Mouse (Mus musculus) neural tube, embryonic 11.5 days (tissue): ENCODE data around the gene Ctdnep1. TPM values are rescaled to one million over a fixed set of nuclear protein-coding genes. Genes with fewer than 3 reads are reported as not detected.

Source experiments
- ATAC-seq: fragments of 200-750 bp; cut with Nextera tagmentation; 2 replicates; pipeline ENCODE4 v1.8.0; 2017; ENCODE audit warnings: moderate number of reproducible peaks, mild to moderate bottlenecking, moderate TSS enrichment, moderate library complexity; ENCODE audit not compliant: insufficient read depth, low FRiP score, low TSS enrichment
- DNase-seq: peaks from one replicate; pipeline ENCODE4 v3.0.0-alpha.2; 2015; ENCODE audit warnings: low spot score
- H3K27ac ChIP-seq: fragments of 300-500 bp; sonication (generic); 2 replicates; pipeline ENCODE4 v1.5.1; 2014; ENCODE audit warnings: low read depth, mild to moderate bottlenecking, low read length
- H3K27me3 ChIP-seq: fragments of 300-500 bp; sonication (generic); 2 replicates; pipeline ENCODE4 v1.6.1; 2014; ENCODE audit warnings: mild to moderate bottlenecking, low read length, mixed read lengths; ENCODE audit not compliant: control insufficient read depth, insufficient read depth
- H3K36me3 ChIP-seq: fragments of 300-500 bp; sonication (generic); 2 replicates; pipeline ENCODE4 v1.6.1; 2014; ENCODE audit warnings: mild to moderate bottlenecking, low read length, moderate library complexity, mixed read lengths; ENCODE audit not compliant: control insufficient read depth, insufficient read depth
- H3K4me1 ChIP-seq: fragments of 300-500 bp; sonication (generic); 2 replicates; pipeline ENCODE4 v1.6.1; 2014; ENCODE audit warnings: low read length, mixed read lengths; ENCODE audit not compliant: control insufficient read depth, insufficient read depth
- H3K4me2 ChIP-seq: fragments of 300-500 bp; sonication (generic); 2 replicates; pipeline ENCODE4 v1.6.1; 2014; ENCODE audit warnings: low read depth, mild to moderate bottlenecking, moderate library complexity
- H3K4me3 ChIP-seq: fragments of 300-500 bp; sonication (generic); 2 replicates; pipeline ENCODE4 v1.5.1; 2014; ENCODE audit warnings: low read depth, low read length
- H3K9ac ChIP-seq: fragments of 300-500 bp; sonication (generic); 2 replicates; pipeline ENCODE4 v1.6.1; 2014; ENCODE audit warnings: mild to moderate bottlenecking, low read length
- H3K9me3 ChIP-seq: fragments of 300-500 bp; sonication (generic); 2 replicates; pipeline ENCODE4 v1.6.1; 2016; ENCODE audit warnings: low read length; ENCODE audit not compliant: control insufficient read depth
- WGBS: fragments of 180-500 bp; shearing (Covaris S2); extraction: QIAGEN DNeasy Blood & Tissue Kit; methylation state at CpG from one replicate; pipeline ENCODE4 v1.1.7; 2014; 5-methylcytosine and 5-hydroxymethylcytosine counted together
- polyA plus RNA-seq: library from polyadenylated mRNA; unstranded; fragments of >200 nt; fragmentation: Nextera tagmentation; extraction: Ambion mirVana; gene quantifications from 2 replicates; pipeline ENCODE4 v1.2.1, GENCODE M21; 2014

Ctdnep1 gene
- polyA plus RNA-seq, 1 experiment from 2014 or later, result 23.3 TPM

- Histone ChIP-seq H3K27me3 (peaks cover 41% of the 10 kb centered on the region), H3K4me1 (peaks cover 3% of the 10 kb centered on the region; the same call in 1 of the 2 replicates), H3K9me3 (no peaks in the 10 kb centered on the region), H3K4me2 (no peak overlapping the region), H3K36me3 (peaks cover 6% of the 10 kb centered on the region), H3K27ac (no peak overlapping the region), H3K4me3 (no peak overlapping the region), H3K9ac (no peak overlapping the region)
- DNase-seq (no peak), ATAC-seq (no peak)
- 90% methylated on average over 4 of the region's 4 CpGs for WGBS
These were observed 12.2 kb upstream of the Ctdnep1 start for GRCm38 (mm10) chr11:69968793-69969192.

GRCm38 (mm10) chr11:69970222-69970621, 10.7 kb upstream of the Ctdnep1 start:
- H3K9me3 ChIP-seq, result no peaks in the 10 kb centered on the region
- no peak overlapping the region for H3K4me2 ChIP-seq

GRCm38 (mm10) chr11:69970775-69971174, 10.2 kb upstream of the Ctdnep1 start:
- Histone ChIP-seq H3K9me3 (no peaks in the 10 kb centered on the region), H3K4me1 (peaks cover 3% of the 10 kb centered on the region; the same call in 1 of the 2 replicates), H3K27ac (no peak overlapping the region), H3K36me3 (peaks cover 16% of the 10 kb centered on the region), H3K4me2 (no peak overlapping the region), H3K27me3 (peaks cover 21% of the 10 kb centered on the region), H3K4me3 (no peak overlapping the region), H3K9ac (no peak overlapping the region)
- ATAC-seq (no peak), DNase-seq (no peak)
- 93% methylated on average over 3 of the region's 3 CpGs for WGBS

More at GRCm38 (mm10) chr11:69970222-69970621, 10.7 kb upstream of the Ctdnep1 start:
- H3K4me3 ChIP-seq, result no peak overlapping the region
- 88% methylated on average over 6 of the region's 6 CpGs for WGBS
- H3K27ac ChIP-seq, result no peak overlapping the region
- H3K36me3 ChIP-seq, result peaks cover 13% of the 10 kb centered on the region
- H3K4me1 ChIP-seq, result peaks cover 3% of the 10 kb centered on the region; the same call in 1 of the 2 replicates
- ATAC-seq (no peak), DNase-seq (no peak)
- H3K9ac ChIP-seq, result no peak overlapping the region
- peaks cover 26% of the 10 kb centered on the region for H3K27me3 ChIP-seq

- H3K9me3 ChIP-seq, result no peaks in the 10 kb centered on the region
- no peaks in the 10 kb centered on the region for H3K27me3 ChIP-seq
- H3K27ac ChIP-seq, result no peak overlapping the region
- DNase-seq (no peak), ATAC-seq (no peak)
- no peak overlapping the region for H3K4me3 ChIP-seq
- H3K4me2 ChIP-seq, result no peak overlapping the region
- 93% methylated on average over 2 of the region's 2 CpGs for WGBS
- H3K4me1 ChIP-seq, result no peaks in the 10 kb centered on the region
- H3K9ac ChIP-seq, result no peak overlapping the region
- H3K36me3 ChIP-seq, result peaks cover 14% of the 10 kb centered on the region
These were observed 6.0 kb upstream of the Ctdnep1 start for GRCm38 (mm10) chr11:69974907-69975306.

GRCm38 (mm10) chr11:69976271-69976670, 4.7 kb upstream of the Ctdnep1 start:
- WGBS, result 86% methylated on average over 4 of the region's 4 CpGs
- Histone ChIP-seq H3K4me1 (no peaks in the 10 kb centered on the region), H3K4me3 (no peak overlapping the region), H3K27me3 (no peaks in the 10 kb centered on the region), H3K4me2 (no peak overlapping the region), H3K27ac (no peak overlapping the region), H3K36me3 (peaks cover 14% of the 10 kb centered on the region), H3K9me3 (no peaks in the 10 kb centered on the region), H3K9ac (no peak overlapping the region)
- DNase-seq (no peak), ATAC-seq (no peak)

GRCm38 (mm10) chr11:69979827-69980195, 1.1 kb upstream of the Ctdnep1 start:
- Histone ChIP-seq H3K9me3 (no peaks in the 10 kb centered on the region), H3K36me3 (peaks cover 11% of the 10 kb centered on the region), H3K4me2 (peak overlapping the region; percentile 84), H3K27me3 (no peaks in the 10 kb centered on the region), H3K4me3 (peak overlapping the region; percentile 86), H3K27ac (peak overlapping the region; percentile 97), H3K4me1 (peaks cover 8% of the 10 kb centered on the region), H3K9ac (peak overlapping the region; percentile 90)
- ATAC-seq, result no peak
- no peak for DNase-seq
- WGBS, result 4% methylated on average over 16 of the region's 16 CpGs

GRCm38 (mm10) chr11:69980196-69981140, 488 bp upstream of the Ctdnep1 start:
- ATAC-seq (peak; percentile 87), DNase-seq (peak; percentile 99)
- peak overlapping the region; percentile 86 for H3K4me3 ChIP-seq
- under 1% methylated on average over 51 of the region's 60 CpGs for WGBS
- H3K9ac ChIP-seq, result peak overlapping the region; percentile 90
- peaks cover 13% of the 10 kb centered on the region for H3K36me3 ChIP-seq
- H3K27ac ChIP-seq, result peak overlapping the region; percentile 97
- no peaks in the 10 kb centered on the region for H3K9me3 ChIP-seq
- H3K4me2 ChIP-seq, result peak overlapping the region; percentile 84
- H3K27me3 ChIP-seq, result no peaks in the 10 kb centered on the region
- H3K4me1 ChIP-seq, result peaks cover 8% of the 10 kb centered on the region

- Histone ChIP-seq H3K4me2 (peak within 1 kb of the TSS; percentile 84), H3K27ac (peak within 1 kb of the TSS; percentile 97), H3K4me3 (peak within 1 kb of the TSS; percentile 86), H3K27me3 (no peaks in the 10 kb centered on the region), H3K36me3 (peaks cover 12% of the 10 kb centered on the region), H3K9me3 (no peaks in the 10 kb centered on the region), H3K9ac (peak within 1 kb of the TSS; percentile 90), H3K4me1 (peaks cover 8% of the 10 kb centered on the region)
- DNase-seq, result no peak
- 62% methylated on average over 8 of the region's 8 CpGs for WGBS
- no peak for ATAC-seq
These were observed 1.3 kb downstream of the Ctdnep1 start, which contains the start of gene Elp5 for GRCm38 (mm10) chr11:69982225-69982624. TSS of gene Elp5 (minus strand) at chr11:69982517.
